Mouse (Mus musculus): Measurements from ENCODE around the gene Ormdl3.
A peak's percentile ranks its signal among the peaks of the same experiment; 100 is the strongest.
"Not testable (repeated sequence)": the region's sequence is repeated elsewhere in the genome, so short reads cannot be mapped to it uniquely, and the experiment has no call there.

Ormdl3 gene

DNA sequence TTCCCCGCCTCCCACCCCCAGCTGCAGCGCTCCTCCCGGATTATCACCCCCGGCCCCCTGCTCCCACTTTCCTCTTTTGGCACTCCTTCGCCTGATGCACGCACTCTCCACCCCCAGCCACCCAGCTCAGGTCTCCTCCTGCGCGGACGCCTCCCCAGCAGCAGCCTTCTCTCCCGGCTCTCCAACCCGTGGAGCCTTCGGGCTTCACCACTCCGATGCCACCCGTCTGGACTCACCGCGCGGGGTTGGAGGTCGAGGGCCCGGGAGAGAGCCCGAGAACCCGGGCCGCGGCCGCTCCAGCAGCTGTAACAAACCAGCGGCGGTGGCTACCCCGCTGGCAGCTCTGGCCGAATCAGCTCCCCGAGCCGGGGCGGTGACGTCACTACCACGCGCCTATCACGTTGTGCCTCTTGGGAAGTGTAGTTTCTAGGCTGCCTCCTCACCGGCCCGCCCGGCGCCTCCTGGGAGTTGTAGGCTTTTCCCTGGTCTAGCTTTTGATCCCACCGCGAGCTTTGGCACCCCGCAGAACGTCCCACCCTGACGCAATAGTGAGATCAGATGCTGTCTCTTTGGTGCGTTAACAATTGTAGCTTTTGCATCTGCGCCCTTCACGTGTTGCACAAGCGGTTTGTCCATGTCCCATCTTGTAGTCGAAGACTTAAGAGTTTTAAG, at the start of gene Ormdl3:
TSS of gene Ormdl3 (minus strand) at position 477 of the 672 bp plus-strand sequence.
- peak; percentile 97 for ATAC-seq (ENCODE audit: low TSS enrichment)

DNA sequence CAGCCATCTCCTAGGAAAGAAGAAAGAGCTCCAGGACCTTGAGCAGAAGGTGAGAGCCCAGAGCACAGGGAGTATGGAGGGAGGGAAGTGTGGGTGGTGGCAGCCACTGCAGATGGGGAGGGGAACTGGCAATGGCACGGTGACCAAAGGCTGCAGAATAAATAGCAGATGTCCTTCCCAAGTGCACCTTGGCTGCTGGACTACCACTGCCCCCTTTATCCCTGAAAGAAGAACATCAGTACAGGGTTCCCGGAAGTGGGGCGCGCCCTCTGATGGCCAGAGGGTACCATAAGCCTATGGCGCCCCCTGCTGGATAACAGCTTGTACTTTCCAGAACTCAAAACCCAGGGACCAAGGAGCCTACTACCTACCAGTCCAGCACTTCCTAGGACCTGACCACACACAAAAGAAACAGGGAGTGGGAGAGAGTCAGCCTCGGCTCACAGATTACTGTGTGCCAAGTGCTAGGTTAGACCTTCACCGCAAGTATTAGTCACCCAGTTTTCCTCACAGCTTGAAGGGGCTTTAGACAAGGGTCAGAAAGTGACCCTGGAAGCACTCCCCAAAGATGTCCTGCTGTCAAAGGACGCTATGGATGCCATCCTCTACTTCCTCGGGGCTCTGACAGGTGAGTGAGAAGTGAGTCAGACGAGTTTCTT, 48.3 kb upstream of the Ormdl3 start:
- ATAC-seq (ENCODE audit: low TSS enrichment) = peak; percentile 69; the same call in 1 of the 2 replicates

DNA sequence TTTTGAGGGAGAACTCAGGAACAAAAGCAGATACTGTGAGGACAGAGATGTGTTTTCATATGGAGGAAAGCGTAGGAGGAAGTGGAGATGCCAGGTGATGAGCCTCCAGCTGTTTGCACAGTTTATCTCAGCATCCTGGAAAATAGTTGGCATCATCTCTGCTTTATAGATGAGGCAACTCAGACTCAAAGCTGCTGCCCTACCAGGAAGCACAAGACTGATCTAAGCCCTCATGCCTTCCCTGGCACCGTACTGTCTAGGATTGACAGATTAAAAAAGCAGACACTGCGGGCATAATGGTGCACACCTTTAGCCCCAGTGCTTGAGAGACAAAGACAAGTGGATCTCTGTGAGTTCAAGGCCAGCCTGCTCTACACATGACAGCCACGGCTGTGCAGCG, 43.5 kb upstream of the Ormdl3 start:
- no peak for ATAC-seq (ENCODE audit: low TSS enrichment)

DNA sequence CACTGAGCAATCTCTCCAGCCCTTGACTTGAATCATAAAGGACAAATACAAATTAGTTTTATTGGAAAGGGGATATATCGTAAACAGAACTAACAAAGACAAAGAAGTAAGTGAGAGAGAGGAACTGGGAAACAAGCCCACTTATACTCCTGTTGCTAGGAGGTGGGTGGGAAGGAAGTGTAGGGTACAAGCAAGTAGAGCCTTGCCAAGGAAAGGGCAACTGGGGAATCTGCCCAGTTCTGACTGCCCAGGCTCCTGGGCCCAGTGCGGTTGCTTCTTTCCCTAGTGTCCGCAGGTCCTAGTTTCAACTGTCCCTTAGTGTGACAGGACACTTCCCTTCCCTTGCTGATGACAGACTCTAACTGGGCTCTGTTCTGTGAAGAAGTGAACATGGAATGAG, 41.5 kb upstream of the Ormdl3 start:
- no peak for ATAC-seq (ENCODE audit: low TSS enrichment)

DNA sequence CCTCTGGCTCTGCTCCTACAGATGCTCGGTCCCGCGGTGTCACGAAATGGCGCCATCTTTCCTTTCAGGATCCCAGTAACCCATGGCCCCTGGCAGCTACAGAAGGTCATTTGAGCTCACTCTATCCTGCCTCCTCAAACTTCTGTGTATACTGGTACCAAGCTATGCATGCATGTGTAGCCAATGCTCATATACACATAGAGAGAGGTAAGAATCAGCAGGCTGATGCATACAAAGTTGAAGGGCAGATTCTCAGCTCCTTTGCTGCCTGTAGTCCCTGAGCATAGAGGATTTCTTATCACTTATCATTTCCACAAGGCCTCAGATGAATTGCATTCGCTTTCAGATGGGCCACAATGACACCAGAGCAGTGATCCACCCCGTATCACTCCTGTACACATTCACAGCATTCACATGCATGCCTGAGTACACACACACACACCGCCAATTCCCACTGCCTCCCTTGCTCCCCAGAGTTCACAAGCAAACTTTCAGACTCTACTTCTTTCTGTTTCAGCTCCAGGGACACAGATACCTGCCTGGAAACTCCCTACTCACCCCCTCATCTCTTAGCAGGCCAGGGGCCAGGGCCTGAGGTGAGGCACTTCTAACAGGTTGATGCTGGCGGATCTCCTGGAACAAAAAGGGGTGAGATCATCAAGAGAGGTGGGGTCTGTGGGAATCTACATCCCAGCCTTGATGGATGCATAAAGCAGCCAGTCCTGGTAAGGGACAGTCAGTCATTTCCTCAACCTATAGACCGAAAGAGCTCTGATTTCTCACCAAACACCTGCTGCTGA, 38.6 kb upstream of the Ormdl3 start, which contains the start of the genes Gm12355 and Gsdma3:
TSS of gene Gm12355 (minus strand) at position 51 of the 800 bp plus-strand sequence.
TSS of gene Gsdma3 (plus strand) at position 750 of the 800 bp plus-strand sequence.
- ATAC-seq (ENCODE audit: low TSS enrichment) = no peak

DNA sequence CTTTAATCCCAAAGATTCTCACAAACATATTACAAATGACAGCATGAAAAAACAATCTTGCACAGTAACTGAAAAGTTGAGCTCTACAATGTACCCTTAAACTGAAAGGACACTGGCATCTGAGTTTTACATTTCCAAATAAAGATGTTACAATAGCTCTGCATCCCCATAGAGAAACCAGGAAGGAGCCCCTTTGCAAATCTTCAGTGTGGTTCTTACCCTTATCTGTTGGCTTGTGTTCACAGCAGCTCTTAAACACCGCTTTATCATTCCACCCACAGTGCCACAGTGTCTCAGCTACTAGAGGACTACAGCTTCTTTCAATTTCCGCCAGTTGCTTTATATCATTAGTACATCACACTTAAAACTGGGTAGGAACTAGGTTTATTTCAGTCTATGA, 37.2 kb upstream of the Ormdl3 start:
- not testable (repeated sequence) for ATAC-seq (ENCODE audit: low TSS enrichment)

DNA sequence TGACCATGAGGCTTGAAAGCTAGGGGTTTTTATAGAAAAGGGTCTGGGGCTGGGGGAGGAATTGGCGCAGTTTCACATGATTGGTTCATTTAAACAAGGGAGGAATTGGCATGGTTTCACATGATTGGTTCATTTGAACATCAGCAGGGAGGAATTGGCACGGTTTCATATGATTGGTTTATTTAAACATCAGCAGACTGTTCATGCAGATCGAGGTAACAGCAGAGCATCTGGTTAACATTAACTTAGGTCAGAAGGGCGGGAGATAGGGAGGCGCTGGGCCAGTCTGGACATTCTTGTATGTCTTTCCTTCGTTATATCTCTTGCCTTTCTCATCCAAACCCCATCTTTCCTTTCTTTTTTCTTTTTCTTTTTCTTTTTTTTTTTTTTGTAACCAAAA, 36.8 kb upstream of the Ormdl3 start:
- ATAC-seq (ENCODE audit: low TSS enrichment) = not testable (repeated sequence)

DNA sequence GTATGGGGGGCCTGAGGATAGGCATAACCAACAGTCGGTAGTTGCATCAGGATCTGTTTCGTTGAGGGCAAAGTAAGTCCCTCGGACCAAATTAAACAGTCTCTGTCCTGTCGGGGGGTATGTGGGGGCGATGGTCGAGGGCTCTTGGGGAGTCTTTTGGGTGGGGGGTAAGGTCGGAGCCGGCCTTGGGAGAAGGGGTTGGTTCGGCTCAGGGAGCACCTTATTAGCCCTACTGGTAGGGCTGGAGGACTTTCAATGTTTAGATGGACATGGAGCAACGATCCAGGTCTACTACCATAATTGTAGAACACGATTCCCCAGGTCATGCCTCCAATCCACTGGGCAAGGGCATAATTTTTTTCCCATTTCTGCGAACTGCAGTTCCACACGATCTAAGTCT, 33.6 kb upstream of the Ormdl3 start:
- no peak for ATAC-seq (ENCODE audit: low TSS enrichment)

DNA sequence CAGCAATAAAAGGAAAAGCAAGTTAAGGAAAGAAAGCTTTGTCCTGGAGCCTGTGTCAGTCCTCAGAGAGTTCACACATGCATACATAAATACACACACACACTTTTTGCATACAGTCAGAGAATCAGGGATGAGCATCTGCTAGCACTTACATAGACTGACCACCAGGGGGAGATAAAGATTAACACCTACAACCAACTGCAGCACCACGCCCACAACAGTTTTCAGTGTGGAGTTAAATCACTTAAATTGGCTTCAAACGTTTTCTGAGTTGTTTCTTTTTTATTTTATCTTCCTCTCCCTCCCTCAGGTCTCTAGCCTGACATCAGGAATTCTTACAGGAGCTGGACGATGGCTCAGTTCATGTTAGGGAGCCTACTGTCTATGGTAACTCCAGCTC, 19.6 kb upstream of the Ormdl3 start:
- ATAC-seq (ENCODE audit: low TSS enrichment) = peak; percentile 65; the same call in 1 of the 2 replicates

DNA sequence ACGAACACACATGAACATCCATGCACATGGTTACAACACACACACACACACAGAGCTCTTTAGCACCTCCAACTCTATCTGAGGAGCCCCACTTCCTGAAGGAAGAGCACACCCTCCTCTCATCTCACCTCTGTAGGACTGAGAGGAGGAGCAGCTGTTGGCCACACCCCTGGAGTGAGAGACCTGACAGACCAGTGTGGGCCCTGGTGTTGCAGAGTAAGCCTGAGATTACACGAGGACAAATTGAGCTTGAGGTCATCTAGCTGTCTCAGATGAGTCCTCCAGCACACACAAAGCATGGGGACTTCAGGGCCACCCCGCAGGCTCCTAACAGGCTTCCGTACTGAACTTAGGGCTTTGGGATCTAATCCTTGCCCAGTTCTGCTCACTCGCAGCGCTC, 17.7 kb upstream of the Ormdl3 start:
- ATAC-seq (ENCODE audit: low TSS enrichment) = not testable (repeated sequence)

DNA sequence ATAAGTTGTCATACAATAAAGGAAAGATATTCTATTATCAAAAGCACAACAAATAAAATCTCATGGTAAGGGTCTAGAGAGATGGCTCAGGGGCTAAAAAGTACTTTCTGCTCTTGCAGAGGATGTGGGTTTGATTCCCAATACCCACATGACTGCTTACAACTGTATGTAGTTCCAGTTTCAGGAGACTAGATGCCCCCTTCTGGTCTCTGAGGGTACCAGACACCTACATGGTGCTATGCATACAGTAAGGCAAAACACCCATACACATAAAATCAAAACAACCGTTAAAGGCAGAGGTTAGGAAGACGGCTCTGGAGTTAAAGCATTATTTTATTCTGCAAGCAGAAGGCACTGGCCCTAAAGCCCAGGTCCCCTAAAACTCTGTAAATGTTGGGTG, 16.8 kb upstream of the Ormdl3 start:
- ATAC-seq (ENCODE audit: low TSS enrichment) = no peak

DNA sequence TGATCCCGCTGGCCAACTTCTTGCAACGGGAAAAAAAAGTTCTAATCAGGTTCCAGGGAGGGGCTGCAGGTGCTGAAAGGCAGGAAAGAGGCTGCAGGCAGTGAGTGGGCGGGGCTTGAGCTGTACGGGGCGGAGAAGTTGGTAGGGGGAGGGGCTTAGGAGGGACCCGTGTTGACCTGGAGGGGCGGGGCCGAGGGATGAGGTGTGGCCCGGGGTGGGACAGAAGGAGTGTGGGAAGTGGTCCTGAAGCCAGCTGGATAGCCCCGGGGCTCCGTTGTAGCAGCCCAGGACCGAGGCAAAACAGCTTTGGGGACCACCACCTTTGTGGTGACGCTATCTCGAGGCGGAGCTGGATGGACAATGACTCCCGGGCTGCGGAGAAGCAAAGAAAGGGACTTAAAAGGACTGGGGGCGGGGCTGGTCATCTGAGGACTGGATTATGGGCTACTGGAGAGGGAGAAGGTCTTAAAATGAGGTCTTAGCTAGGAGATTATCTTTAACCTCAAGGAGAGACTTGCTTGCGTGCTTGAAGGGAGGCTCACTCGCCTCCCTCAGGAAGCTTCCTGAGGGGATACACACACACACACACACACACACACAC, 15.0 kb upstream of the Ormdl3 start:
- ATAC-seq (ENCODE audit: low TSS enrichment) = no peak

DNA sequence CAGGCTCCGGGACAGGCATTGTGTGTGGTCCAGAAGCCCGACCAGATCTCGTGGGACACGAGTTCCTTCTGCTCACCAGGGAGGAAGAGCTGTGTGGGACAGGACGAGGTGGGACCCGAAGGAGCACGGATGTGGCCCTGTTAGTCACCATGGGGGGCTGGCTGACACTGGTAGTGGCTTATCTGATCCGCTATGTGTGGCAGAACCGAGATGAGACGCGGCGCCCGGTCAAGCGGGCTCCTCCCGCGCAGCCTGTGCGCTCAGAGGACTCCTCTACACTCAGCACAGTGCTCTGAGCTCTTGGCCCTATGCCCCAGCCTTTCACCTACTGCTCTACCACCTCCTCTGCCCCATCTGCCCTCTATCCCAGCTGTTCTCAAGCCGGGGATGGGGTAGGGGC, 12.1 kb upstream of the Ormdl3 start:
- no peak for ATAC-seq (ENCODE audit: low TSS enrichment)

DNA sequence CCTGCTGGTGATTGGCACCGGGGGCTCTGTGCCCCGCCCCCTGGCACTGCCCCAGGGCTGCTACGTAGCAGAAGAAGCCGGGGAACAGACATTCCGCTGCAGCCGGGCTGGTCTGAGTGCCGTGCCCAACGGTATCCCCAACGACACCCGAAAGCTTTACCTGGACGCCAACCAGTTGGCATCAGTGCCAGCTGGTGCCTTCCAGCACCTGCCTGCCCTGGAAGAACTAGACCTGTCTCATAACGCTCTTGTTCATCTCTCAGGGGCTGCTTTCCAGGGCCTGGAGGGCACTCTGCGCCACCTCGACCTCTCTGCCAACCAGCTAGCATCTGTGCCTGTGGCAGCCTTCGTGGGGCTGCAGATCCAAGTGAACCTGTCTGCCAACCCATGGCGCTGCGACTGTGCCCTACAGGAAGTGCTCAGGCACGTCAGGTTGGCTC, 11.7 kb upstream of the Ormdl3 start:
- no peak for ATAC-seq (ENCODE audit: low TSS enrichment)

DNA sequence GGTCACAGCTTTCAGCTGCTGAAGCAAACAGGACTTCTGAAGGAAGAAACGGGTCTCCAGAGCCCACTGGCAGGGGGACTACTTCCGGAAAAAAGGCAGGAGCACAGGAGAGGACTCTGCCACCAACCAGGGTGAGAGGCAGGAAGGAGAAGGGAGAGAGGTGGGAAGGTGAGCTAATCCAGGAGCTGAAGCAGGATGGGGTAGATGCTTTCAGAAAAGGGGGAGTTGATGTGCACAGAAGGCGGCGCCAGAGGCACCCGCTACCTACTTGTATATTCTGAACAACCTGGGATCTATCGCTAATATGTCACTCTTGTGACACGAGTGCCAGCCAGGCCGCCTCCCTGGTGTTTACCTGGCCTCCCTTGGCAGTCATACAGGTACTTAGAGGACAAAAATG, 10.8 kb upstream of the Ormdl3 start, which contains the start of gene Lrrc3c:
TSS of gene Lrrc3c (plus strand) at position 301 of the 400 bp plus-strand sequence.
- ATAC-seq (ENCODE audit: low TSS enrichment) = no peak

DNA sequence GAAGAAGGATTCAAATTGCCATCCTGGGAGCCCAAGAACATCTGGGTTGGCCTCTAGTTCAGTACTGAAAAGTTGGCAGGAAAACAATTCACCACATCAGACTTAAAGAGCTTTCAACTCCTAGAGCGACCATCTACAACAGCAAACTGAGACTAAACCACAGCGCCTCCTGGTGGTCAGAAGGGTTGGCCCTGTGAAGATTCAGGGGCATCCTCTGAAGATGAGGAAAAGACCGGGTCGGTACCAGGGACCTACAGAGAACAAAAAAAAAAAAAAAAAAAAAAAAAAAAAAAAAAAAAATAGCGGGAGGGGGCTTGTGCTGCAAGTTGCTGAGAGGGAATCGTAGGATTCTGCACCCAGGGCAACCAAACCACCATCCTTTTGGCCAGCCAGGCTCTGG, 10.2 kb upstream of the Ormdl3 start:
- no peak for ATAC-seq (ENCODE audit: low TSS enrichment)

DNA sequence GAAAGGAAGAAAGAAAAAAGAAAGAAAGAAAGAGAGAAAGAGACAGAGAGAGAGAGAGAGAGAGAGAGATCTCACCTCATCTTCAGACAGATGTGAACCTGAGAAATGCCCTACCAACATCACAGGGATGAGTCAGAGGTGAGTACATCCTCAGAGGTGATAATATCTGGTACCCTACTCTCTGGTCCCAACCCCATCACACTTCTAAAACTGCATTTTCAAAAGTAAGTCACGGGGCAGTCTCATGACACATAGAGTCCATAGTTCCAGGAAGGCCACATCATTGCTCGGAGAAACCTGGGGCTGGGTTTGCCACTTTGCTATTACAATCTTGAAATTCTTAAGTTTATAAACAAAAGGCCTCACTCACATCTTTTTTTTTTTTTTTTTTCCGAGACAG, 8.8 kb upstream of the Ormdl3 start:
- no peak for ATAC-seq (ENCODE audit: low TSS enrichment)

DNA sequence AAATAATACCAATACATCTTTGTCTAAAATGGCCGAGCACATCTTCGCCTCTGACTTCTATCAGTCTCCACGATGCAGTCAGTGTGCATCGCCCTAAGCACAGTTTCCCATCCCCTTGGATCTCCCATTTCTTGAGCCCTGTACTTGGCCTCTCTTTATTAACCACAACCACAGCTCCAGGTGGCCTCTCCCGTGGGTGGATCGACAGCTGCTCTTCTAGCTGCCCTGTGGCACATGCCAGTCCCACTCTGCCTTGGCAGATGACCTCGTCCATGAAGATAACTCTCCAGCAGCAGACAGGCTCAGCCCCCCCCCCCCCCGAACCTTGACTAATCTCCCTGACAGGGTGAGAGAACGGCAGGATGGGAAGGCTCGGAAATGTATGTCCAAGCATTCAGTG, 8.3 kb upstream of the Ormdl3 start:
- ATAC-seq (ENCODE audit: low TSS enrichment) = no peak

DNA sequence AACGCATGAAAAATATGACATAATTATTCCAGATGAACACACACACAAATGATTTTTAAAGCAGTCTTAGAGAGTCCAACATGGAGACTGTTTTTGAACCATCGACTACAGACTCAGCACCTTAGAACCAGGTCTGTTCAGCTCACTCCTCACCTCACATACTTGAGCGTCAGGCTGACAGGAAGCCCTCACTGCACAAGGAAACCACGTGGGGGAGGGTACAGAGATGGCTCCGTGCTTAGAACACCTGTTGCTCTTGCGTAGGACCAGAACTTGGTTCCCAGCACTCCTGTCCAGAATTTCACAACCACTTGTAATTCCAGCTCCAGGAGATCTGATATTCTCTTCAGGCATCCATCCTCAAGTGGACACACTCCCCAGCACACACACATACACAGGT, 7.9 kb upstream of the Ormdl3 start:
- ATAC-seq (ENCODE audit: low TSS enrichment) = no peak

DNA sequence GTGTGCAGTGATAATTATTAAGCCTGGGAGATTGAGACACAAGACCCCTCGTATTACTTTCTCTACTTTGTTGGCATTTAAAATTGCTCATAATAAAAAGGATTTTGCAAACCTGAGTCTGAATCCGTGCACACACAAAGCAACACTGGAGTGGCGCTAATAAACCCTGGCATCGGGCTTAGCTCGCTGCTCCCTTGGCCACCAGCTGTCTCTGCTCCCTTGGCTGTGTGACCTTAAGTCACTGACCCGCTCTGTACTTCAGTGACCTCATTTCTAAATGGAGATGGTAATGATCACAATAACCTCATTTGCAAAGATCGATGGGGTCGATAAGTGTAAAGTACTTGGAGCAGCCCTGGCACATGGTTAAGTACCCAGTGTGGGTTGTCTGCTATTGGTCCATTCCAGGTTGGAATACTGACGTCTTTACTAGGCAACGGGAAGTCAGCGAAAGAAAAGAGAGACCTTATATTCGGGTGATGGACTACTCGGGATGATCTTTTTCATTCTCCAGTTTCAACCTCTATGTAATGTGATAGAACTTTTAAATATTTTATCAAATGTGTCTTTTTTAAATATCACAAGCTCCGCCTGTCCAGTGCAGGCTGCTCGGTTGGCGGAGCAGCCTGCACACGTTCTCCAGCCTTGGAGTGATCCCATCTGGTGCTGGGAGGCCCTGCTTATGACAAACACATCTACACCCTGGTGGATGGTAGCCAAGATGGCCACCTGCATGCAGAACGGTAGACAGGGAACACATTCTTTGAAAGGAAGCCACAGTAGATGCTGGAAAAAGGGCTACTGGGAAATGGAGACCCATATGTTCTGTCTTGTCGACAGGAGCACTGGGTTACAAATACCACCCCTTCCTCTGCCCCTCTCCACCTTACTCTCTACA, 3.6 kb upstream of the Ormdl3 start:
- no peak for ATAC-seq (ENCODE audit: low TSS enrichment)

DNA sequence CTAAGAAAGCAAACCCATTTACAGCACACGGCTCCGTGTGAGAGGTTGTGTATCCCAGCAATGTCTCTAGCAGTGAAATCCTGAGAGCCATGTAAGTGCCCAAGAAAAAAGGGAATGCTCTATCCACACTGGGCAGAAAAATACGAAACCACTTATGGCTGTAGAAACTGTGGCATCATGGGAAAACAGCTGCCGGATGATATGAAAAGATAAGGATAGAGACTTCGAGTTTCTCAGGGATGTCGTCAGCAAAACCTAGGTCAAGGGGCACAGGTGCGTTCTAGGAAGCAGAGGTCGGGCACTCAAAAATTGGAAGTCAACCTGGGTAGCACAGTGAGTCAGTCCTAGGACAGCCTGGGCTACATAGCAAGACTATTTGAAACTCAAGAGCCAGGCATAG, 2.1 kb upstream of the Ormdl3 start:
- ATAC-seq (ENCODE audit: low TSS enrichment) = no peak

Measured in frontal cortex, adult (tissue).